Mouse (Mus musculus) spleen, postnatal 10 days (tissue): ENCODE data around the gene Armh2.

Source experiments
- DNase-seq, 2 experiments: peaks; one replicate each; pipeline ENCODE4 v3.0.0; 2021 to 2022; ENCODE audit warnings: low spot score in 2 of 2

The Armh2 gene

DNA sequence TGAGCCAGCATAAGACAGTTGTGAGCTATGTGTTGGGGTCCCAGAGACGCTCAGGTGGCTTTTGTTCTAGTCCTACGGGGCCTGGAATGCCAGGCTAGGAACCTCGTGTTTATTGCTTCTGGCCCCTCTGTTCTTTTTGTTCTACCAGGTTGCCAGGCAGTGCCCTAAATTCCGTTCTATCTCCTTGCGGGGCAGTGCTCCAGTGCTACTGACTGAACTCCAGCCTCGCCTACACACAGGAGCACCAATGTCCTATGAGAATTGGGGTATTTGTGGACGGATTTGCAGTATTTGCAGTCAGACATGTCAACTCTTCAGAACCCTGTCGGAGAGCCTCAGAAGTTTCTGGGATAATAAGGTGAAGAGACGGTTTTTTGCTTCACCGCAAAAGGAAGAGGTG, at the start of gene Armh2:
Armh2 (plus strand) TSS at position 205 of the 400 bp plus-strand sequence.
- DNase-seq = no peak

DNA sequence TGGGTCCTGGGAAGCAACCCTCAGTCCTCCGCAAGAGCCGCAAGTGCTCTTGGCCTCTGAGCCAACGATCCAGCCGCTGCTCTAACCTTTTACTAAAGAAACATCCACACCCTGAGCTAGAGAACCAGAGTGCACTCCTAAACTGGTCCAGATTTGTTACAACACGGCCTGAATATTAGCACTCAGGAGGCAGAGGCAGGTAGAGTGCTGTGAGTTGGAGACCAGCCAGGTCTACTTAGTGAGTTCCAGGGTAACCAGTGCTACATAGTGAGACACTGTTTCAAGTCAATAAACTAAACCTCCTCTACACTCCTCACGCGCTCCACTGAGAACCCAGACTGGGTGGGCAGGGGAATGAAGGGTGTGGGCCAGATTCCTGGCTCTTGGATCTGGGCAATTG, 47.7 kb upstream of the Armh2 start:
- no peak for DNase-seq

DNA sequence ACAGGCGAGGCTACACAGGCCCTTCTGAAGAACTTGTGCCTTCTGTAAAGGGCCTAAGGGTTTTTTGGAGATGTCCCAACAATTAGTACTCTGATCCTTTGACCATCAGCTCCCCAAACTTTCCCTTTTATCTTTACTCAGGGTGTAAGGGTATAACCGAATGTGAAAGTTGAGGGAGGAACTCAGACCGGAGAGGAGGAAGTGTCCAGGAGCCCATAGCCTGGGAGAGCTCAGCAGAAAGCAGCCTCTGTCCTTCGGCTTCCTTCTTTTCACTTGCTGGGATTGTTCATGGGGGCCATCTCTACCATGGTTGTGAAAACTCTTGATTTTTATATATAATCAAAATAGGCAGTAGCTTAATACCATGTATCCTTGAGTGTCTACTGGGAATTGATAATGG, 42.3 kb upstream of the Armh2 start:
- DNase-seq = no peak

DNA sequence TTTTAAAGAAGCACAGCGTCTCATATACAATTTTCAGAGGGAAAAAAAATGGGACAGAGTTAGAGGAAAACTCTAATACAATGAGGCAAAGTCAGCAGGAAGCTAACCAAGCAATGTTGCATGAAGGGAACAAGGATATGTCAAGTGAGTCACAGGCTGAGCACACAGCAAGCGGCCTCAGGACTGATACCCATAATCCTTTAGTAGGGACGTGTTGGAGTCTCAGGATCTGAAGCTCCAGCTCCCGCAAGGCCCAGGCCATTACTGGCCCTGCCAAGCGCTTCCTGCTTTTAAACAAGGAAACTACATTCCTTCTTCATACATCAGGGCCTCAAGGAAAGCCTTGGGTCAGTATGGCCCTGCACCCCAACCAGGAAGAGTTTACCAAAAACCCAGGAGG, 38.9 kb upstream of the Armh2 start:
- no peak for DNase-seq

DNA sequence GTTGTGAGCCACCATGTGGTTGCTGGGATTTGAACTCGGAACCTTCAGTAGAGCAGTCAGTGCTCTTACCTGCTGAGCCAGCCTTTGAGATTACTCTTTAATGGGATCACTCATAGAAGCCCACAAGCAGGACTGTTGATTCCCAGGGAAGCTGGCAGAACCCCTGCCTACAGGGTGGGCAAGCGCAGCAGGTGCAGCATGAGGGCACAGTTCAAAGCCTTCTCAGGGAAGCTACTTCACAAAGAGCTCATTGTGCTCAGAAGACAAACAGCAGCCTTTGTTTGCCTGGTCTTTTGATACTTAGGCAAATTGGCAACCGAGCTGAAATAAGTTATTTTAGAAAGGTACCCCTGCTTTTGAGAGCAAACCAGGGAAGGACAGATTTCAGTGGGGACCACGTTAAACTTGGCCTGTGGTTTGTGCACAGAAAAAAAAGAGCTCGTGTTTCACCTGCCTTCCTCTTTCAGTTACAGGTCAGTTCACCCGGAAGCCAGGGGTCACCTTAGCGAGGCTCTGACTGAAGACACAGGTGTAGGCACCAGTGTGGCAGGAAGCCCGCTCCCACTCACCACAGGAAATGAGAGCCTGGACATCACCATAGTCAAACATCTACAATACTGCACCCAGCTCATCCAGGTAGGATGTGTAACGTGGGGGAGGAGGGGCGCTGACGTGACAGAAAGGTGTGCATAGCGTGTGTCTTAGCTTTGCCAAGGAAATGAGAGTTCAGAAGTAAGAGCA, 31.2 kb upstream of the Armh2 start:
- DNase-seq = no peak

DNA sequence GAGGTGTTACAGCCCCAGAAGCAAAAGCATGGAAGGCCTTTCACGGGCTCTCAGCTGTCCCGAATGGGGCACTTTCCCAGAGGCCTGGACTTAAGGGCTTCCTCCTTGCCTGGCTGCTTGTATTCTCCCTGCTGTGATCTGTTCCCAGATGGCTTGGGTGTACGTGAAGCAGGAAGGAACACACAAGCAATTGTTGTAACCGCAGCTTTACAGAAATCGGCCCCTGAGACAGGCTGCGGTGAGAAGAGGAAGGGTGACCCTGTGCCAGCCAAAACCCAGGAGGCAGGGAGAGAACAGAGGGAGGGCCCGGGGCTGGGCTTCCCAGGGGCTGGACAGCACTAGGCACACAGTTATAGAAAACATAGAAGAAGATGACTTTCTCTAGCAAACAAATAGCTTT, 30.1 kb upstream of the Armh2 start:
- DNase-seq = no peak

DNA sequence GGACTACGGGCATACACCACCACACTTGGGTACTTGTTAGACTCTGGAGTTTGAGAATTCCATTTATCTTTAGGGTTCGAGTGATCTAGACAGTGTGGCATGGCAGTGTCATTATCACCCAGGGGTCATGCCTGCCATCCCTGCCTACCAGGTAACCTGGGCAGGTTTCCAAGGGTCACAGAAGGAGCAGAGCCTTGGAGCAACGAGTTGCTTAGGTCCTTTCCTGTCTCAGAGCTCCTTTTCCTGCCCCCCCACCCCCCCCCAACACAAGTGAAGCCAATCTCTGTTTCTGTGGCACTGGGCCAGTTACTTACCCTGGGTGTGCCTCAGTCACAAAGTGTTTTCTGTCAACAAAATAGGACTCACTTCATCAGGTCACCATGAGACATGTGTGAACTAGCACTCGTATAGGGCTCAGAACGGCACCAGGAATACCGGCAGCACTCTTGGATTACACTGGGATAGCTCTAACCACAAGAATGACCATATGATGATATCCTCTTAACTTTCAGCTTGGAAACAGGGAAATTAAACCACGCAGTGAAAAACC, 28.4 kb upstream of the Armh2 start:
- no peak for DNase-seq

DNA sequence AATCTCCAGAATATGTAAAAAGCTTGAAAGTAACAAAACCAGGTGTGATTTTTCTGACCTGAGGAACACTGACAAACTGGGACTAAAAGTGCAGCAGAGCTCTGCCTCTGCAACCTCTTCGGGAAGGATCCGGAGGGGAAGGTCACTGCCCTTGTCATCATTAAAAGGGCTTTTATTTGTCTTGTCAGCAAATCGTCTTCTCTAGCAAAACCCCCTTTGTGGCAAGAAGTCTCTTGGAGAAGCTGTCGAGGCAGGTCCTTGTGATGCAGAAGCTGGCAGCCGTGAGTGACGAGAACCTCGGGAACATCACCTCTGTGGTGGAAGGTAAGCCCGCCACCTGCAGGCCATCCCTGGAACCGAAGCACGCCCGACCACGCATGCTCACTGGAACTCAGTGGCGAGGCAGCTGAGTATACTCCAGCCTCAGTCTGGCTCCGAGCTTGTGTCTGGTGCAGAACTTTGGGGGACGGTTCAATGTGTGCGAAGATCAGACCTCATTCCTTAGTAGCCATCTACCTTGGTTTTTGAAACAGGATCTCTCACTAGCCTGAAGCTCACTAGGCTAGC, 27.5 kb upstream of the Armh2 start:
- peak; percentile 68 to 84 for DNase-seq

DNA sequence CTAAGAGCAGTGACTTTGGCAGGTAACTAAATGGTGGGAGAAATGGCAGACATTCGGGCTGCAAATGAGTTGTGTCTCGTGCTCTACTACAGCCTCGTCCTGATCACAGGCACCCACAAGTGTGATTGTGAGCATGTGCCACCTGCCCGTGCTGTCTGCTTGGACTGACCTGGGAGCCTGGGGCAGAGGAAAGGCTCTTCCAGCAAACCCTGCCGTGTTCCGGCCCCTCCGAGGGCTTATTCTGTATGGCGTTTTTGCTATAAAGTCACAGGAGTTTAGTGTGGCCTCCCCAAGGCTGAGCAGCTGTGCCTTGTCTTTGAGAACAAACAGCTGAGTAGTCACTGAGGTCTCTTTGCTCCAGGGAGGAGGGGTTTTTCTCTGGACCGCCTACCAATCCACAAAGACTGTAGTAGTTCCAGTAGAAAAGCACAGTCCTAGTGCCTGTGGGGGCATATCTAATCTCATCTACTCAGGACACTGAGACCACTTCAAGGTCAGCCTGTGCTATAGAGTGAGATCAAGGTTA, 26.6 kb upstream of the Armh2 start:
- DNase-seq = no peak

DNA sequence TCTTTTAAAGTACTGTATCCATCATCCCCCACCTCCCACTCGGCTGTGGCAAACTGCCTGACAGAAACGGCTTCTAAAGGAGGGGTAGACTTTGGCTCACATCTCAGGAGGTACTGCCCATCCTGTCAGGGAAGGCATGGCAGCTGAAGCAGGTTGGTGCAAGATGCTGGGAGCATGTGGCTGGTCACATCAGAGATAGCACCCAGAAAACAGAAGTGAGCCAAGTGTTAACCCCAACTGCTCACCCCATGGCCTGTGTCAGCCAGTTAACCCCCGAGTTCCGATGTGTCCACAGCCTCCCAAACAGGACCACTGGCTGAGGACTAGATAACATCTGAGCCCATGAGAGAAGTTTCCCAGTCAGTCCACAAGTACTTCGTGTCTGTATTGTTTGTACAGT, 25.4 kb upstream of the Armh2 start:
- DNase-seq = no peak

DNA sequence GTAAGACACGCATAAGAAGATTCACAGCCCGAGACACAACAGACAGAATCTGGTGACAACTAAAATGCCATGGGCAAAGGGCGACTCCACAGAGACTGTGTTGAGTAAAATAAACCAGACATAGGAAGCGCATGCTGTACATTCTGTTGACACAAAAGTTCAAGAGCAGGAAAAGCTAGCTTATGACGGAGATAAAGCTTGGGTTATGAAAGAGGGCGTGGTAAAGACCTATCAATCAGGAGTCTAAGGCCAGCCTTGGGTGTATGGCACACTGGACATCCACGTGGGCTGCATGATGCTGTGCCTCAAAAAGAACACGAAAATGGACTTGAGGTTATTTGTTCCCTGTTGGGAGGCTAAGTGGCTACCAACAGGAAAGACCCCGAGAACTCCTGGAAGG, 24.6 kb upstream of the Armh2 start:
- DNase-seq = no peak

DNA sequence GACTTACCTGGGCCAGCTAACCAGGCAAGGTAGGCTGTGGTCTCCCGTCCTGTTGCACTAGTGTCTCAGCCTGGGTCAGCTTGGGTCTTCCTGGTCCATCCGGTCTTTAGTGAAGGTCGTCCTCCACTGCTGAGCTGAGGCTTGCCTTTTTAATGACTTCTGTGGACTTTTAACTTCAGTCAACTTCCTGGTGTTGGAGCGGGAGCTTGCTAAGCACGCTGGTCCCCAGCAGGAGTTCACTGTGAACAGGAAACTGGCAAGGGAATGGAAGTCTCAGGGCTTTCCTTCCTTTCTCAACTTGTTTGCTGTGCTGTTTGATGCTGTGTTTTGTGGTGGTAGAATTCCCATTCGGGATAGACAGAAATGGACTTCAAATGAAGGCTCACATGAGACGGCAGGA, 23.4 kb upstream of the Armh2 start:
- DNase-seq = no peak

DNA sequence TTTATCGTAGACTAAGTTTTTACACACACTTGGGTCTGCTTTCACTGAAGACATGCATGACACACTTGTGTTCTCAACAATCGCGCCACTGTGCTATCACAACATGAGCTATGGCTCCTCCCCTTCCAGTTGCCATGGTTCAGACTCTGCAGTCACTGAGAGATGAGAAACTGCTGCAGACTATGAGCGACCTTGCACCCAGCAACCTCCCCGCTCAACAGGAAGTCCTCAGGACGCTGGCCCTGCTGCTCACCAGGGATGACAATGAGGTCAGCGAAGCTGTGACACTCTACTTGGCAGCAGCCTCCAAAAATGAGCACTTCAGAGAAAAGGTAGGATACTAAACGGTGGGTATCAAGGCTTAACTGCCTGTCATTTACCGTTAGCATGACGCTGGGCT, 19.5 kb upstream of the Armh2 start:
- DNase-seq = no peak

DNA sequence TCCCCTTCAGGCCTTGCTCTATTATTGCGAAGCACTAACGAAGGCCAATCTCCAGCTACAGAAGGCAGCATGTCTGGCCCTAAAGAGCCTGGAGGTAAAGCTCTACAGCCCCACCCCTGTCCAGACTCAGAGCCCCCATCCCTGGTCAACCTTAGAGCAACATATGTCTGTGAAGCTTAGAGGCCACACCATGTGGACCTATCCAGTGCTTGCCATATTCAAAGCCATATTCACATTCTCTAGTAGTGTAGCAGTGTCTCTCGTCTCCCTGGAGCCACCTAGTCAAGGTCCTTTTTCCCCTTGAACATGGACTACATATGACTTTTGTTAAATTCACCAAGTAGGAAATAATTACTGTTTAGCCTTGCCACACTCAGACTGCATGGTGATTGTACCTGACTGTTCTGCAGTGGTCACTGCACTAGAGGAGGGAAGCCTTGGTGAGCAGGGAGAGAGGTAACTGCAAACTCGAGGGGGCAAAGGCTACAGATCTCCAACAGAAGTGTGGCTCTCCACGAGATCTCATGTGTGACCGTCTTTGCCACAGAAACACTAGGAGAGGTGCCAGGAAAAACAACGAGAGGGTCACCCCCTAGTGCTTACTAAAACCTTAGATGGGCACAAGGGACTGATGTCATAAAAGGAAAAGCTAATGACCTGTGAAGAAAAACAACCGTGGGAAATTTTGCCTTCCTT, 17.2 kb upstream of the Armh2 start:
- DNase-seq = no peak

DNA sequence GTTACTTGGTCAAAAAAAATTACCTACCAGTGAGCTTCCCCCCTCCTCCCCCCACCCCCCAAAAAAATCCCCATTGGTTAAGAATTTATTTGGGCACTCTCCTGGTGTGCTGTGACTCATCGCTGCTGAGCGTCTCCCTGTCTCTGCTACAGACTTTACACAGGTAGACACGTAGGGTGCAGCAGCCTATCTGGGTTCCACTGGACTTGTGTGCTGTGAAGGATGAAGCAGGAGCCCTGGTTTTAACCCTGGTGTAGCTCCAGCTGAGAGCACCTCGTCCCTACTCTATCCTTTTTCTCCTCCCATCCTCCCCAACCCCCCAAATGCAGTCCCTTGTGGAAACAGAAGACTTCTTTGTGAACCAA, 16.7 kb upstream of the Armh2 start:
- DNase-seq = no peak

DNA sequence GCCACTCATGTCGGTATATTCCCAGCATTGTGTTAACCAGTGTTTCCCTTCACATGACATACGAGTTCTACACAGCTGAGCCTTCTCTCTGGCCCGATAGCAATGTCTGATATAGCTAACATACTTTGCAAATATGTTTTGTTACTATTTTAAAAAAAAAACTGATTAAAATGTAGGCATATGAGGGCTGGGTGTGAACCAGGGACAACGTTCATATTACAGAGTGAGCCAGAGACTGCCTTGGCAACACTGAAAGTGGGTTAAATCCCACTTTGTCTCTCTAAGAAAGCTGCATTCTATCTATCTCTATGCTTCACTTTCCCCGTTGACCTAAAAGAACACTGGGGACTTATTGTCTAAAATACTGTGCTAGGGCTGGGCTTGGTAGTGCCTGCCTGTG, 11.9 kb upstream of the Armh2 start:
- no peak for DNase-seq

DNA sequence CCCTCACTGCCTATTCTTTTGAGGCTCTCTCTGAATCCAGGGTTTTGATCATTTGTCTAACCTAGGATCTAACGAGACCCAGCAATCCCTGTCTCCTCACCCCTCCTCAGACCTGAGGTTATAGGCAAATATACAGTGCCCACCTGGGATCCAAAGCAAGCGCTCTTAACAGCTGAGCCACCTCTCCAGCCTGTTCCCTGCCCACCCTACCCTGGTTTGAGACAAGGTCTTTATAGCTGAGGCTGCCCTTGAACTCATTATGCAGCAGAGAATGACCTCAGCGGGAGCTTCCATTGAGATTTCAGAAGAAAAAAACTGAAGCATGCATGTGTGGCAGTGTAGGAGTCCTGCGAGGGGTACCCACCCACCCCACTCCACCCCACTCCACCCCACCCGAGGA, 6.5 kb upstream of the Armh2 start:
- no peak for DNase-seq

DNA sequence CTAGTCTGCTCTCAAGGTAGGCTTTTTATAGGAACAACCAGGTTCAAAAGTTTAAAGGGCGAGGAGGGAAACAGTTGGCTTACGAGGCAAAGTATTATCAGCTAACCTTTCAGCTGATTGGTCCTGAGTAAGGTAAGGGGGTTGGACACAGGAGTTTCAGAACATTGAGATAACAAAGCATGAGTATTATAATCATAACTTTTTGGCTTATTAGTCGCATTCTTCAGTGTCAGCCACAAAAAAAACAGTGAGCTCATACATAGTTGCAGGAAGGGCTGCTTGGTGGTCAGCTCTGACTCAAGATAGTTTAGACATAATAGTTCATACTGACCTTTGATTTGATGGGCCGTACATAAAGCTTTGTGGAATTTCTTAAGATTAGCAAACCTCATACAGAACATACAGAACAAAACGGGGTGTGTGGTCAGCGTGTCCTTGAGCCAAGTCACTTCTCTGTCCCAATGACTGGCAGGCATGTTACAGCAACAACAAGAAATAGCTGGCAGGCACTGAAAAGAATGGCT, 5.4 kb upstream of the Armh2 start:
- DNase-seq = no peak

DNA sequence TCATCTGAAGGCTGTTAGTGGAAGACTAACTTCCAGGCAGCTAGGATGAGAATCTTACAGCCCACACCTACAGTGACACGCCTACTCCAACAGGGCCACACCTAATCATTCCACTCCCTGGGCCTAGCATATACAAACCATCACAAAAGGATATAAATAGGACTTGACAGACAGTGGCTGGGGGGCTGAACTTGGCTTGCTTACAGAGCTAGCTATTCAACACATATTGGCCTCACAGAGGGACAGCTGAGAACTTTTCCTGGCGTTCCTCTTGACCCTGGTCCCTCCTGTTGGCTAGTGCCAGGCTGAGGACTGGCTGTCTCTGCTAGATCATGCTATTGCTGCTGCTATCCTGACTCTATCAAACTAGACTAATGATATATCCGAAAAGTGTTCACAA, 6.8 kb downstream of the Armh2 start:
- no peak for DNase-seq

DNA sequence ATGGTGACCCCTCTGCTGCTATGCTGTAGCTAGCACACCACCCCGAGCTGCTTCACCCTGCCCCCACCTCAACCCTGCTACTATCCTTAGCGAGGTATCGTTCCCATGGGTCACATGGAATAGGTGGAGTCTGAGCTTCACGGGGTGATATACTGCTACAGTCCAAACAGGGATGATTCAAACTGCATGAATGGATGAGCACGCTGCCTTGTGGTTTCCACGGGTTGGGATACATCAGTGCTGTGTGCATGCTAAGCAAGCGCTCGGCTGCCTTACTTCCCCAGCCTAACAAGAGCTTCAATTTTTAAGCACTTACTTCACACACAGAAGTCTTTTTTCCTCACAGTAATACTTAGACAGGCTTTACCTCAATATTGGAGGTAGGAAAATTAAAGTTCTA, 9.8 kb downstream of the Armh2 start:
- DNase-seq = no peak

DNA sequence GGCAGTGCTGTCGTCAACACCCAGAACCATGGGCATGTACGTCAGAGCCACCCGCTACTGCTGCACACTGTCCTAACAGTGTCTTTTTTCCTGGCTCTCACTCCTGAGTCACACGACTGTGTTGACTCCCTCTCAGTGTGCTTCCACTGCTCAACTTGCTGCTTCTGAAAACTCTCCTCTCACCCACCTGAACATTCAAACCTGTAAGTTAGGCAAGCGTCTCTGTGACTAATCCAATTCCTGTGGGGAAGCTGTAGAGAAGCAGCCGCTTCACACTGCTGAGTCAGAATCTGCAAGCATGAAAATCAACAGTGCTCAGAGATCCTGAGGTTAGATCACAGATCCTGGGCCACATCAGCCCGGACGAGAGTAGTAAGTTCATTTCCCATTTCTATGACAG, 10.4 kb downstream of the Armh2 start:
- no peak for DNase-seq

DNA sequence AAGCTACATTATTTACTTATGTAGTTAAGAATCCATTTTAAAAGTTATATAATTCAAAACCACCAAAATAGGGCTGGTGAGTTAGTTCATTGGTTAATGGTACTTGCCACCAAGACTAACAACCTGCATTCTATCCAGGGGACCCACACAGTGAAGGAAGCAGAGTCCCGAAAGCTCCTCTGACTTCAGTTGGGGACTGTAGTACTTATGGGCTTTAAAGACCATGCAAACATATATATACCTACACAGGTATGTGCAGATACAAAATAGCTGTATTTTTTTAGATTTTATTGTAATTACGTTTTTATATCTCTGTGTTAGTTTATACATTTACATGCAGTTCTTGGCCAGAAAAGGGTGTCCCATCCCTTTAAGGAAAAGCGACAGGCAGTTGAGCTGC, 15.7 kb downstream of the Armh2 start:
- no peak for DNase-seq
